Mouse (Mus musculus) hindbrain, embryonic 15.5 days (tissue): ENCODE results near the gene Spata1. TPM values are rescaled to one million over a fixed set of nuclear protein-coding genes. Genes with fewer than 3 reads are reported as not detected.

Experiments
- ATAC-seq: fragments of 200-750 bp; cut with Nextera tagmentation; 2 replicates; pipeline ENCODE4 v1.8.0; 2017; ENCODE audit warnings: low read depth, moderate number of reproducible peaks, moderate TSS enrichment; ENCODE audit not compliant: low FRiP score
- H3K27ac ChIP-seq: fragments of 300-500 bp; sonication (generic); replicated peaks from 2 replicates; pipeline ENCODE4 v1.5.1; 2015; ENCODE audit warnings: mild to moderate bottlenecking, inconsistent platforms
- H3K27me3 ChIP-seq: fragments of 300-500 bp; sonication (generic); 2 replicates; pipeline ENCODE4 v1.6.1; 2015; ENCODE audit warnings: control low read depth, inconsistent platforms
- H3K36me3 ChIP-seq: fragments of 300-500 bp; sonication (generic); 2 replicates; pipeline ENCODE4 v1.6.1; 2015; ENCODE audit warnings: control low read depth, inconsistent platforms
- H3K4me1 ChIP-seq: fragments of 300-500 bp; sonication (generic); replicated peaks from 2 replicates; pipeline ENCODE4 v1.6.1; 2015; ENCODE audit warnings: control low read depth, inconsistent platforms
- H3K4me2 ChIP-seq: fragments of 300-500 bp; sonication (generic); 2 replicates; pipeline ENCODE4 v1.6.1; 2015; ENCODE audit warnings: moderate library complexity, mild to moderate bottlenecking, inconsistent platforms
- H3K4me3 ChIP-seq: fragments of 300-500 bp; sonication (generic); 2 replicates; pipeline ENCODE4 v1.5.1; 2015; ENCODE audit warnings: mild to moderate bottlenecking, inconsistent platforms
- H3K9ac ChIP-seq: fragments of 300-500 bp; sonication (generic); 2 replicates; pipeline ENCODE4 v1.6.1; 2015; ENCODE audit warnings: inconsistent platforms
- H3K9me3 ChIP-seq: fragments of 300-500 bp; sonication (generic); 2 replicates; pipeline ENCODE4 v1.6.1; 2016; ENCODE audit warnings: control low read depth, inconsistent platforms
- whole genome bisulfite sequencing: fragments of 180-500 bp; shearing (Covaris S2); methylation state at CpG from one replicate; pipeline ENCODE4 v1.1.7; 2015; 5-methylcytosine and 5-hydroxymethylcytosine counted together
- polyA plus RNA-seq: library from polyadenylated mRNA; unstranded; fragments of >200 nt; fragmentation: Nextera tagmentation; extraction: Ambion mirVana; gene quantifications from 2 replicates; pipeline ENCODE4 v1.2.1, GENCODE M21; 2015

Gene Spata1
- polyA plus RNA-seq, 1 experiment from 2014 or later = 5.4 TPM

GRCm38 (mm10) chr3:146414555-146414954 lies 85.0 kb downstream of the Spata1 start:
- H3K9ac ChIP-seq = no peak overlapping the region
- 91% methylated on average over 12 of the region's 12 CpGs for WGBS
- no peak overlapping the region for H3K27ac ChIP-seq
- ATAC-seq = no peak
- H3K9me3 ChIP-seq = no peaks in the 10 kb centered on the region
- H3K27me3 ChIP-seq = no peaks in the 10 kb centered on the region
- H3K4me1 ChIP-seq = peaks cover 8% of the 10 kb centered on the region; the same call in 1 of the 2 replicates
- no peak overlapping the region for H3K4me2 ChIP-seq
- no peak overlapping the region for H3K4me3 ChIP-seq
- H3K36me3 ChIP-seq = peaks cover 14% of the 10 kb centered on the region

GRCm38 (mm10) chr3:146413992-146414391 lies 85.6 kb downstream of the Spata1 start:
- Histone ChIP-seq H3K4me2 (no peak overlapping the region), H3K27me3 (no peaks in the 10 kb centered on the region), H3K4me3 (no peak overlapping the region), H3K36me3 (peaks cover 9% of the 10 kb centered on the region), H3K4me1 (peaks cover 8% of the 10 kb centered on the region; the same call in 1 of the 2 replicates), H3K9ac (no peak overlapping the region), H3K27ac (no peak overlapping the region), H3K9me3 (no peaks in the 10 kb centered on the region)
- ATAC-seq = no peak
- WGBS = 84% methylated on average over 4 of the region's 4 CpGs

GRCm38 (mm10) chr3:146413016-146413415 lies 86.5 kb downstream of the Spata1 start:
- no peak overlapping the region for H3K4me2 ChIP-seq
- 93% methylated on average over 13 of the region's 13 CpGs for WGBS
- no peak overlapping the region for H3K9ac ChIP-seq
- H3K9me3 ChIP-seq = no peaks in the 10 kb centered on the region
- peaks cover under 1% of the 10 kb centered on the region; the same call in 1 of the 2 replicates for H3K36me3 ChIP-seq
- peaks cover 8% of the 10 kb centered on the region; the same call in 1 of the 2 replicates for H3K4me1 ChIP-seq
- H3K27me3 ChIP-seq = no peaks in the 10 kb centered on the region
- H3K4me3 ChIP-seq = no peak overlapping the region
- no peak for ATAC-seq
- H3K27ac ChIP-seq = no peak overlapping the region

GRCm38 (mm10) chr3:146412480-146412879 lies 87.1 kb downstream of the Spata1 start:
- Histone ChIP-seq H3K9ac (no peak overlapping the region), H3K27me3 (no peaks in the 10 kb centered on the region), H3K4me3 (no peak overlapping the region), H3K9me3 (no peaks in the 10 kb centered on the region), H3K36me3 (no peaks in the 10 kb centered on the region), H3K4me2 (no peak overlapping the region), H3K27ac (no peak overlapping the region), H3K4me1 (peaks cover 9% of the 10 kb centered on the region)
- 98% methylated on average over 7 of the region's 7 CpGs for WGBS
- ATAC-seq = no peak

- Histone ChIP-seq H3K36me3 (no peaks in the 10 kb centered on the region), H3K4me2 (no peak overlapping the region), H3K4me1 (peaks cover 14% of the 10 kb centered on the region), H3K27ac (no peak overlapping the region), H3K4me3 (no peak overlapping the region), H3K9ac (no peak overlapping the region), H3K9me3 (no peaks in the 10 kb centered on the region), H3K27me3 (no peaks in the 10 kb centered on the region)
- no peak for ATAC-seq
- WGBS = 52% methylated on average over 2 of the region's 2 CpGs
Observed at GRCm38 (mm10) chr3:146412008-146412407, 87.5 kb downstream of the Spata1 start.

GRCm38 (mm10) chr3:146410114-146410513 lies 89.4 kb downstream of the Spata1 start:
- Histone ChIP-seq H3K4me1 (peaks cover 33% of the 10 kb centered on the region), H3K27ac (no peak overlapping the region), H3K36me3 (no peaks in the 10 kb centered on the region), H3K4me3 (no peak overlapping the region), H3K9me3 (no peaks in the 10 kb centered on the region), H3K4me2 (no peak overlapping the region), H3K9ac (no peak overlapping the region), H3K27me3 (no peaks in the 10 kb centered on the region)
- 84% methylated on average over 7 of the region's 7 CpGs for WGBS
- no peak for ATAC-seq

Other genes with a start within 250 kb of the Spata1 start
- gene Ssx2ip, start 95.1 kb downstream of the Spata1 start, polyA plus RNA-seq = 17.0 and 18.0 TPM in 2 replicates
- 5.2 and 5.8 TPM in 2 replicates for gene Ctbs, start 50.0 kb downstream of the Spata1 start, polyA plus RNA-seq
- gene Gng5, start 54 bp upstream of the Spata1 start, polyA plus RNA-seq = 372 and 431 TPM in 2 replicates
- gene Rpf1, start 21.7 kb upstream of the Spata1 start, polyA plus RNA-seq = 37.0 and 37.6 TPM in 2 replicates
- 0.14 and 0.18 TPM in 2 replicates for gene Uox, start 70.7 kb upstream of the Spata1 start, polyA plus RNA-seq
- gene Dnase2b, start 115.8 kb upstream of the Spata1 start, polyA plus RNA-seq = not detected in 2 replicates
- gene 4930503B20Rik, start 151.6 kb upstream of the Spata1 start, polyA plus RNA-seq = not detected in 2 replicates
- gene Samd13, start 185.8 kb upstream of the Spata1 start, polyA plus RNA-seq = 0.30 and 0.72 TPM in 2 replicates